Mouse (Mus musculus): ENCODE measurements around the gene Myo15b.
"Not testable (repeated sequence)": the region's sequence is repeated elsewhere in the genome, so short reads cannot be mapped to it uniquely, and the experiment has no call there.

DNA sequence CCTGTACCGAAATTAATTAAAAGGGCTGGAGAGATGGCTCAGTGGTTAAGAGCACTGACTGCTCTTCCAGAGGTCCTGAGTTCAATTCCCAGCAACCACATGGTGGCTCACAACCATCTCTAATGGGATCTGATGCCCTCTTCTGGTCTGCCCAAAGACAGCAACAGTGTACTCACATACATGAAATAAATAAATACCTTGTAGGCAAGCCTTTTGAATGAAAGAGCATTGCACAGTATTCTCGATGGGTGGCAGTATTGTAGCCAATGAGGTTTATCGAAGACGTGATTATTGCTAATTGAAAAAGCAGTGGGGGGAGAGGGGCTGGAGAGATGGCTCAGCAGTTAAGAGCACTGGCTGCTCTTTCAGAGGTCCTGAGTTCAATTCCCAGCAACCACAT, 1.1 kb upstream of the Myo15b start:
- not testable (repeated sequence) for TF ChIP-seq POLR2AphosphoS5 (IDR thresholded peaks at IDR 0.05; ENCODE audit: insufficient replicate concordance, low read depth, low read length); CTCF (IDR thresholded peaks at IDR 0.05; ENCODE audit: low read depth, low read length)

All from G1E (cell line).